Mouse (Mus musculus): Measurements from ENCODE around the gene Fam228a.
"Not testable (repeated sequence)": the region's sequence is repeated elsewhere in the genome, so short reads cannot be mapped to it uniquely, and the experiment has no call there.

Fam228a gene

GRCm38 (mm10) chr12:4717417-4717816, 20.8 kb downstream of the Fam228a start:
- DNase-seq (ENCODE audit: low read depth): peak; percentile 42

DNA sequence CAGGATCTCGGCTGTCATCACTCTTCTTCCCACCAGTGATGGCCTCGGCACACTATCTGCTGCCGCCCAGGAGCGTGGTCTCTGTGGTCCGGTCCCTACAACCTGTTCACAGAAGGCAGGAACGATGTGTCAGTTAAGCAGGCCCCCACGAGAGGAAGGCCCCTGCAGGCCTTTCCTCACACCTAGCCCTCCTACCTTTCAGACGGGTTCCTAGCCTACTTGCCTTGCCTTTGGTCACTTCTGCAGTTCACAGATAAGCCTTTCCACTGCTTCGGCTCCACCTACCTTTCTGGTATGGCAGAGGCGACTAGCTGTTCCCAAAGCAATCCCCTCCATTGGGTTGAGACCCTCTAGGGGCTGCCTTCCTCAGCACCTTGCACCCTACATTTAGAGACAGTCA, 22.6 kb downstream of the Fam228a start:
- DNase-seq (ENCODE audit: low read depth): no peak

DNA sequence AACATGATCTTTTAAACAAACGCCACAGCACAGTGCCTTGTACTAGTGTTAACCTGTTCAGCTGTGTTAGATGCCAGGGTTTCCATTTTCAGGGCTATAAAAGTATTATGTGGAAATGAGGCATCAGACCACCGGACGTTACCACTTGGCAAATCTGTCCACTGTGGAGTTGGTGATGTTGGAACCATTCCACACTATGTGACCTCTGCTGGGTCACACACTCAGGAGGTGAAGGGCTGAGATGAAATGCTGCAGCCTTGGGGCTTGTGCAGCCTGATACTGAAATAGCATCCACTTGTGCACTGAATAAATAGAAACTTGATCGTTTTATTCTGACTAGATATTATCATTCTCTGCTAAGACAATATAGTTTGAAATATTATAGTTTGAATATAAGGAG, 24.9 kb downstream of the Fam228a start:
- no peak for DNase-seq (ENCODE audit: low read depth)

DNA sequence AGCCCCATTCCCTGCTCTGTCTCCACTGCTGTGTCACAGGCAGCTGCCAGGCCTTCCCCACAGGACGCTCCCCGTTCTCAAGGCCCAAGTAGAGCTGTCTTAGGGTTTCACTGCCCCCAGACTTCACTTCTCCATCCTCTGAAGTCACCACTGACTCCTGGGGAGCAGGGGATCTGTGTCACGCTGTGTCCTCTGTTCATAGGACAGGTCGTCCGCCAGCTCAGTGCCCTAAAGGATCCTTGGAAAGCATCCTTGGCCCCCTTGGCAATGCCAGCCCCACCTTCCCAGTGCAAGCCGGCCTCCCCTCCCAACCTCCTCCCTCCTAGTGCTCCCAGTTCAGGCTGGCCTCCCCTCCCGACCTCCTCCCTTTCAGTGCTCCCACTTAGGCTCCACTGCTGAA, 28.3 kb downstream of the Fam228a start:
- DNase-seq (ENCODE audit: low read depth): no peak

- no peak for DNase-seq (ENCODE audit: low read depth)
Observed at GRCm38 (mm10) chr12:4708881-4709604, 29.2 kb downstream of the Fam228a start.

- DNase-seq (ENCODE audit: low read depth): no peak
Observed at GRCm38 (mm10) chr12:4708296-4708695, 29.9 kb downstream of the Fam228a start.

GRCm38 (mm10) chr12:4707488-4708017, 30.7 kb downstream of the Fam228a start:
- DNase-seq (ENCODE audit: low read depth): no peak

GRCm38 (mm10) chr12:4706901-4707300, 31.3 kb downstream of the Fam228a start:
- no peak for DNase-seq (ENCODE audit: low read depth)

DNA sequence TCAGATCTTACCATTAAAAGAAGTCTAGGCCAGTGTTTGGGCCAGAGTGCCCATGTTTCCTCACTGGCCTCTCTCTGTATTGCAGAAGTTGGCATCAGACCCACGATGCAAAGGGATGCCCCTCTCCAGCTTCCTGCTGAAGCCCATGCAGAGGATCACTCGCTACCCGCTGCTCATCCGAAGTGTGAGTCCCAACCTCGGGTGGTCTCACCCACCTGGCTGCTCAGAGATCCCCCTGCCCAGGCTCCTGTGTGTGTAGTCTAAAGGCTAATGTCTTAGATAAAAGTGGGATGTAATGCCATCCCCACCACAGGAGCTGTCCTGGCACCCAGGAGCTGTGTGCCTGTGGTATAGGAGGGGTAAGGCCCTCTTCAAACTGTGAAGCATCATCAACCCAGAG, 32.1 kb downstream of the Fam228a start:
- no peak for DNase-seq (ENCODE audit: low read depth)

DNA sequence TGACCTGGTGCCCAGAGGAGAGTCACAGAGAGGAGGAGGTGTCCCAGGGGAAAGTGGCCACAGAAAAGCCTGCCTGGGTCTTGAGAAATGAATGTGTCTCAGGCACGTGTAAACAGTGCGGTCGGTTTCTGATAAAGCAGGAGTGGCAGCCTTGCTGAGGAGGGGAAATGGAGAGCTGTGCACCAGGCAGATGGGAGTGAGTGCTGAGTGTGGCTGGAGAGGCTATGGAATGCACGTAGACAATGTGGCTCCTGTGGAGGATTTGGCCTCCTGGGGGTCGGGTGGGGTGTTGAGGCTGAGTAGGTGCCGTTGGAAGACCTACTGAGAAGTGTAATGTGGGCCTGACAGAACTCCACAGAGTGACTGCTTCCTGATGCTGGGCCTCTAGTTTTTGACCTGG, 32.6 kb downstream of the Fam228a start:
- DNase-seq (ENCODE audit: low read depth): not testable (repeated sequence)

DNA sequence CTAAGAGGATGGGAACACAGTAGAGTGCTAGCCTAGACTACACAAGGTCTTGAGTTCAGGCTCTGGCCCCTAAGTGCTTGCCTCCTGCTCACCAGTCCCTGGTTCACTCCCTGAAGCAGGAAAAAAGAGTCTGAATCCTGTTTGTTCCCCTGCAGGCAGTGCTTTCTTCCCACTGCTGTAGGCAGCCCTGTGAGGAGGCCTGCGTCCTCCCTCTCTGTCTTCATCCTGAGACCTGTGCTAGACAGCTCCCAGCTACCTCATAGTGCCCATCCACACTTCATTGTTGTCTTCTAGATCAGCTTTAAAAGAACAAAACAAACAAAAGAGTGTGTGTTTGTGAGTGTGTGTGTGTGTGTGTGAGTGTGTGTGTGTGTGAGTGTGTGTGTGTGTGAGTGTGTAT, 43.7 kb downstream of the Fam228a start:
- no peak for DNase-seq (ENCODE audit: low read depth)

GRCm38 (mm10) chr12:4691193-4691592, 47.0 kb downstream of the Fam228a start:
- no peak for DNase-seq (ENCODE audit: low read depth)

DNA sequence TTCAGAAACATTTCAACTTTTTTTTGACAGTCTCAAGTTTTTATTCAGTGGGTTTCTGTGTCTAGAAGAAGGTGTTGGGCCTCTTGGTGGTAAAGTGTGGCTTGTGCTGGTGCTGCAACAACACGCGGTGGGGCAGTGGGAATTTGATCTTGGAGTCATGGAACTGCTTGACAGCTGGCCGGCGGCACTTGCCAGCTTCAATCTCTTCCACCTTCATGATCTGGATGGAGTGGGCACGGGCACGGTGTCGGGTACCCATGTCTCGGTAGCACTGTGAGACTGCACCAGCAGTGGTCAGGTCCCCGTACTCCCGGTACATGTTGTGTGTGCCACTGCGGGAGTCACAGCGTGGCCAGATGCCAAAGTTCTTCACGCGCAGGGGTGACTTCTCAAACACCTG, 48.9 kb downstream of the Fam228a start:
- no peak for DNase-seq (ENCODE audit: low read depth)

GRCm38 (mm10) chr12:4688386-4688785, 49.8 kb downstream of the Fam228a start:
- no peak for DNase-seq (ENCODE audit: low read depth)

GRCm38 (mm10) chr12:4685441-4685840, 52.8 kb downstream of the Fam228a start:
- DNase-seq (ENCODE audit: low read depth): no peak

DNA sequence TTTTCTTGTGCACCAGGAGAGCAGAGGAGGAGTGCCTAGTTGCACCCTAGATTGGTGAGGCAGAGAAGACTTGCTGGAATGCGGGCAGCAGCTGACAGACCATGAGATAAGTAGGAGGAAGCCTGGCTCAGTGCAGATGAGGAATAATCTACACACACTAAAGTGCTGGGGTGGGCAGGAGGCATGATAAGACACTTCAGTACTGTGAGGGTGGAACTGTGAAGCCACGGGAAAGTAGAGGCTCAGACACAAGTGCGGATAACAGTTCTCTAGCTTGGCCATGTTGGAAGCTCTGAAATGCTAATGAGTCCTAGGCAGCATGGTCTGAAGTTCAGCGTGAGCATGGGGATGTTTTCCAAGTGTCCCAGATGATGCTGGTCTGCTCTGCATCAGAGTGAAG, 58.3 kb downstream of the Fam228a start:
- peak; percentile 20 for DNase-seq (ENCODE audit: low read depth)

DNA sequence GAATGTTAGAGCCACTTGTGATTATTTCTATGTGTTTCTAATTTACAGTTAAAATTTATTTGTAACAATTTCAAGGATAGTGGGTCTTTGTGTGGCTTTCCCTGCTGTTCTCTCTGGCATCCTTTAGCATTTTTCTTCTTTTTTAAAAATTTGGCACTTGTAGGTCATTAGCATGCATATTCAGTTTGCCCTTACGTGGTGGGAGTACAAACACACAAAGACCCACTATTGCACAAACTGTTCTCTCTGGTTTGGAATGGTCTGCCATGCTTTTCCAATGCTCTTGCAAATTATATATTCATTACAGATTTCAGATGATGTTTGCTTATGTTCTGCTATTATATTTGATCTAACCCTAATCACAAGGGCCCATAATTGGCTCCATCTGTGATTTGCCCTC, 61.9 kb downstream of the Fam228a start:
- DNase-seq (ENCODE audit: low read depth): no peak

DNA sequence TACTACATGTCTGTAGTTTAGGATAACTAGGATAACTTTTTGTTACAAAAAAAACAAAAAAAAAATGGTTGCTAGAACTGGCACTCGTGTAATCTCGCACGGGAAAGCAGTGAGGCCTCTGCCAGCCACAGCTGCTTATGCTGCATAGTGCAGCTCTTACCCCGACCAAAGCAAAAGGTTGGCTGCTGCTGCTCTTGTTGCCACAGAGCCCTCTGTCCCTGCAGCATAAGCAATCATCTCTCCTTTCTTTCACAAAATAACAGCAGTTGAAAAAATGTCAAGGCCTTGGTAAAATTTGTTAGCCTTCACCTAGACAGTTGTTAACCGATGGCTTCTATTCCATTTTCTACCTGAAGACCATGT, 72.6 kb downstream of the Fam228a start:
- DNase-seq (ENCODE audit: low read depth): no peak

GRCm38 (mm10) chr12:4664929-4665674, 73.1 kb downstream of the Fam228a start:
- no peak for DNase-seq (ENCODE audit: low read depth)

Measured in c-Kit-positive CD71-negative TER-119-negative erythroid progenitor cells, embryonic 14.5 days (primary cell).